Comparison of ENCODE assay signal across 9 mouse cellular contexts in genomic region chr3:90376247-90376585, GRCm38 (mm10). TPM values are rescaled to one million over a fixed set of nuclear protein-coding genes. Genes with fewer than 3 reads are reported as not detected.
DNase-seq lines count a peak whose midpoint lies in the region; ATAC-seq and TF ChIP-seq lines count a peak whose summit lies in the region.
"Had no signal": no experiment of that assay in that cellular context is flagged by ENCODE, and none has a peak within 500 bp of the region (broad histone marks: within the 10 kb centered on the region; RNA-seq: fewer than 3 reads in every experiment).

No protein-coding gene starts in this region.

- no peaks in the 10 kb centered on the region for H3K27me3 ChIP-seq in heart, embryonic 11.5 days (ENCODE audit: control insufficient read depth, insufficient read depth, low read length)
- no peaks in the 10 kb centered on the region for H3K27me3 ChIP-seq in heart, adult 2 months (ENCODE audit: control insufficient read depth, insufficient read depth, low read length)
- H3K27me3 ChIP-seq in embryonic facial prominence, embryonic 13.5 days: no peaks in the 10 kb centered on the region
- H3K27me3 ChIP-seq in thymus, adult 2 months (ENCODE audit: control insufficient read depth, insufficient read depth, low read length): no peaks in the 10 kb centered on the region

- H3K36me3 ChIP-seq in heart, embryonic 11.5 days (ENCODE audit: control insufficient read depth, insufficient read depth, low read length): no peaks in the 10 kb centered on the region
- H3K36me3 ChIP-seq in heart, adult 2 months (ENCODE audit: control insufficient read depth, insufficient read depth, low read length): no peaks in the 10 kb centered on the region
- H3K36me3 ChIP-seq in embryonic facial prominence, embryonic 13.5 days: no peaks in the 10 kb centered on the region
- H3K36me3 ChIP-seq in thymus, adult 2 months (ENCODE audit: control insufficient read depth, insufficient read depth, low read length): no peaks in the 10 kb centered on the region

- H3K79me2 ChIP-seq in heart, adult 2 months (replicated peaks; ENCODE audit: control insufficient read depth, insufficient read depth, low read length): no peaks in the 10 kb centered on the region

- H3K9me3 ChIP-seq in heart, embryonic 11.5 days (replicated peaks; ENCODE audit: control insufficient read depth, low read length): no peaks in the 10 kb centered on the region
- H3K9me3 ChIP-seq in embryonic facial prominence, embryonic 13.5 days: no peaks in the 10 kb centered on the region

- no peak overlapping the region for H3K27ac ChIP-seq in heart, embryonic 11.5 days (ENCODE audit: low read depth, low read length)
- H3K27ac ChIP-seq in heart, adult 2 months: no peak overlapping the region
- no peak overlapping the region for H3K27ac ChIP-seq in embryonic facial prominence, embryonic 13.5 days
- no peak overlapping the region for H3K27ac ChIP-seq in thymus, adult 2 months (ENCODE audit: control insufficient read depth, insufficient read depth, low read length)
- H3K27ac ChIP-seq: gastrocnemius, adult 2 months had no signal

- intact Hi-C loops in heart, adult 2 months (cut with DNase I): no loop called here

- TF ChIP-seq POLR2A in heart, adult 2 months (IDR thresholded peaks at IDR 0.05; ENCODE audit: insufficient read depth, low read depth, low read length): no peak
- no peak for TF ChIP-seq POLR2A in thymus, adult 2 months (IDR thresholded peaks at IDR 0.05; ENCODE audit: control insufficient read depth, extremely low read depth, insufficient read depth, low read length, poor library complexity)

- 57% methylated on average over 1 of the region's 1 CpGs for WGBS in heart, embryonic 11.5 days (ENCODE audit: insufficient replicate concordance)
- 64% methylated on average over 1 of the region's 1 CpGs for WGBS in heart, adult 2 months
- 62% methylated on average over 1 of the region's 1 CpGs for WGBS in embryonic facial prominence, embryonic 13.5 days
- WGBS in thymus, adult 2 months: 88% methylated on average over 1 of the region's 1 CpGs

- 0 out of 2 replicates have a peak, but pooled peaks have one; percentile 20 for ATAC-seq in heart, embryonic 11.5 days (replicated peaks; ENCODE audit: insufficient number of reproducible peaks, low FRiP score, low TSS enrichment)
- ATAC-seq in embryonic facial prominence, embryonic 13.5 days (ENCODE audit: insufficient number of reproducible peaks, insufficient read depth, low FRiP score, low TSS enrichment, low read depth): no peak

- TF ChIP-seq CTCF in heart, adult 2 months (IDR thresholded peaks at IDR 0.05): no peak
- no peak for TF ChIP-seq CTCF in thymus, adult 2 months (IDR thresholded peaks at IDR 0.05; ENCODE audit: borderline replicate concordance, control insufficient read depth, extremely low read depth, insufficient read depth, low read length, poor library complexity)

- no peak for TF ChIP-seq EP300 in heart, adult 2 months (IDR thresholded peaks at IDR 0.05; ENCODE audit: insufficient read depth, low read depth, low read length)

- no peak for DNase-seq in heart, adult 2 months
- peak; percentile 48 for DNase-seq in MN1 (ENCODE audit: low spot score)
- DNase-seq in lung, postnatal 36 days: peak; percentile 21
- DNase-seq in gastrocnemius, adult 18-20 months (ENCODE audit: low spot score): no peak
- DNase-seq in gastrocnemius, postnatal 25 days: no peak
- no peak for DNase-seq in thymus, adult 2 months
- DNase-seq: gastrocnemius, adult 2 months had no signal

- no peaks in the 10 kb centered on the region for H3K4me1 ChIP-seq in heart, embryonic 11.5 days (ENCODE audit: control insufficient read depth, insufficient read depth, low read length)
- H3K4me1 ChIP-seq in heart, adult 2 months (ENCODE audit: control insufficient read depth, insufficient read depth, low read length): no peaks in the 10 kb centered on the region
- H3K4me1 ChIP-seq in embryonic facial prominence, embryonic 13.5 days: no peaks in the 10 kb centered on the region
- no peaks in the 10 kb centered on the region for H3K4me1 ChIP-seq in thymus, adult 2 months (replicated peaks; ENCODE audit: control insufficient read depth, insufficient read depth, low read length)

- no peak overlapping the region for H3K4me2 ChIP-seq in heart, embryonic 11.5 days
- H3K4me2 ChIP-seq in embryonic facial prominence, embryonic 13.5 days: no peak overlapping the region

- H3K9ac ChIP-seq in heart, embryonic 11.5 days (ENCODE audit: low read depth, low read length): no peak overlapping the region
- no peak overlapping the region for H3K9ac ChIP-seq in heart, adult 2 months (ENCODE audit: low read depth, low read length)
- H3K9ac ChIP-seq in embryonic facial prominence, embryonic 13.5 days: 0 out of 2 replicates have a peak overlapping the region, but pooled peaks have one; percentile 21

- H3K4me3 ChIP-seq in heart, embryonic 11.5 days (ENCODE audit: low read depth, low read length): no peak overlapping the region
- H3K4me3 ChIP-seq in heart, adult 2 months: no peak overlapping the region
- H3K4me3 ChIP-seq in embryonic facial prominence, embryonic 13.5 days: no peak overlapping the region
- H3K4me3 ChIP-seq in thymus, adult 2 months (ENCODE audit: control insufficient read depth, insufficient read depth, low read length): no peak overlapping the region
- H3K4me3 ChIP-seq: gastrocnemius, adult 2 months had no signal

RNA-seq across cellular contexts. Expression of gene Slc27a3, which starts 13.5 kb away (rescaled TPM):
- polyA plus RNA-seq in heart, embryonic 11.5 days (2014; fragmentation: Nextera tagmentation; extraction: Ambion mirVana): 5.7 and 6.2 TPM in 2 replicates
- total RNA-seq in heart, adult 2 months (2021): 1 to 10 TPM in 1 of 2 experiments, under 1 TPM in 1; 0.76 to 1.1 TPM
- polyA plus RNA-seq in heart, adult 2 months (2012; rRNA removed): 2.2 and 3.7 TPM in 2 replicates
- 39.6 and 44.3 TPM in 2 replicates for polyA plus RNA-seq in embryonic facial prominence, embryonic 13.5 days (2015; fragmentation: Nextera tagmentation; extraction: Ambion mirVana)
- total RNA-seq in gastrocnemius, adult 18-20 months (2021): 1 to 10 TPM; 1.0 to 1.1 TPM
- total RNA-seq in gastrocnemius, postnatal 25 days (2021): 1 to 10 TPM; 1.5 to 1.7 TPM
- polyA plus RNA-seq in thymus, adult 2 months (2012; rRNA removed): 15.0 and 21.2 TPM in 2 replicates

RNA-seq across cellular contexts. Expression of gene Ints3, which starts 57.2 kb away (rescaled TPM):
- 25.3 and 26.9 TPM in 2 replicates for polyA plus RNA-seq in heart, embryonic 11.5 days (2014; fragmentation: Nextera tagmentation; extraction: Ambion mirVana)
- total RNA-seq in heart, adult 2 months (2021): 10 to 100 TPM; 22.9 to 26.3 TPM
- 15.2 and 21.8 TPM in 2 replicates for polyA plus RNA-seq in heart, adult 2 months (2012; rRNA removed)
- 31.0 and 31.1 TPM in 2 replicates for polyA plus RNA-seq in embryonic facial prominence, embryonic 13.5 days (2015; fragmentation: Nextera tagmentation; extraction: Ambion mirVana)
- total RNA-seq in gastrocnemius, adult 18-20 months (2021): 10 to 100 TPM; 13.6 to 16.1 TPM
- 10 to 100 TPM; 14.5 to 15.9 TPM for total RNA-seq in gastrocnemius, postnatal 25 days (2021)
- 46.2 and 47.4 TPM in 2 replicates for polyA plus RNA-seq in thymus, adult 2 months (2012; rRNA removed)

Comparison
In these comparisons a context has a peak if more than half of its experiments do, and no peak if none do; other contexts are left out.
1. DNase-seq: peak in MN1 (single experiment) and lung, postnatal 36 days (single experiment); none in heart, adult 2 months (0 of 2), gastrocnemius, adult 18-20 months (single experiment), gastrocnemius, postnatal 25 days (single experiment) and thymus, adult 2 months (single experiment).